Mouse (Mus musculus) spleen, adult 2 months (tissue): ENCODE measurements around the gene Socs3. TPM values are rescaled to one million over a fixed set of nuclear protein-coding genes. Genes with fewer than 3 reads are reported as not detected.

Source experiments
- DNase-seq, 2 experiments: peaks; one replicate each; pipeline versions ENCODE4 v3.0.0 to v3.0.0-alpha.2; 2012 to 2021; ENCODE audit warnings: low spot score in 2 of 2, low read depth in 1 of 2
- H3K27ac ChIP-seq: fragments of 200-500 bp; 2 replicates; pipeline ENCODE4 v1.5.1; 2012; ENCODE audit warnings: low read length, inconsistent platforms; ENCODE audit not compliant: insufficient read depth
- H3K27me3 ChIP-seq: fragments of 200-500 bp; 2 replicates; pipeline ENCODE4 v1.6.1; 2012; ENCODE audit warnings: mild to moderate bottlenecking, moderate library complexity, low read length, inconsistent platforms; ENCODE audit not compliant: control insufficient read depth, insufficient read depth
- H3K36me3 ChIP-seq: fragments of 200-500 bp; 2 replicates; pipeline ENCODE4 v1.6.1; 2012; ENCODE audit warnings: mild to moderate bottlenecking, low read length, inconsistent platforms; ENCODE audit not compliant: control insufficient read depth, insufficient read depth
- H3K4me1 ChIP-seq: fragments of 200-500 bp; 2 replicates; pipeline ENCODE4 v1.6.1; 2011; ENCODE audit warnings: inconsistent platforms; ENCODE audit not compliant: control insufficient read depth, insufficient read depth, insufficient read length
- H3K4me3 ChIP-seq: fragments of 200-500 bp; 2 replicates; pipeline ENCODE4 v1.5.1; 2011; ENCODE audit warnings: mild to moderate bottlenecking, inconsistent platforms; ENCODE audit not compliant: insufficient read depth, insufficient read length; ENCODE audit errors: extremely low read depth
- CTCF ChIP-seq: fragments of 200-500 bp; IDR thresholded peaks from 2 replicates; pipeline ENCODE4 v1.5.1; 2011; ENCODE audit warnings: mild to moderate bottlenecking, inconsistent platforms; ENCODE audit not compliant: insufficient read depth, insufficient read length, insufficient replicate concordance; ENCODE audit errors: extremely low read depth
- POLR2A ChIP-seq: fragments of 200-500 bp; IDR thresholded peaks from 2 replicates; pipeline ENCODE4 v1.6.1; 2011; ENCODE audit warnings: low read depth, low read length, inconsistent platforms
- WGBS: fragments of 180-500 bp; shearing (Covaris S2); methylation state at CpG from one replicate; pipeline ENCODE4 v1.1.7; 2018; 5-methylcytosine and 5-hydroxymethylcytosine counted together
- polyA plus RNA-seq: library from polyadenylated mRNA; depleted of rRNA; stranded (reverse); fragments of >200 nt; gene quantifications from 2 replicates; pipeline ENCODE4 v1.2.3, GENCODE M21; 2012

Gene Socs3
- polyA plus RNA-seq, 1 experiment: 22.0 TPM

- Histone ChIP-seq H3K4me3 (no peak overlapping the region), H3K27ac (no peak overlapping the region), H3K4me1 (peaks cover 5% of the 10 kb centered on the region; the same call in 1 of the 2 replicates), H3K36me3 (no peaks in the 10 kb centered on the region), H3K27me3 (peaks cover 5% of the 10 kb centered on the region)
- TF ChIP-seq CTCF (no peak), POLR2A (no peak)
- 90% methylated on average over 5 of the region's 5 CpGs for WGBS
- no peak for DNase-seq
These were observed 35.1 kb downstream of the Socs3 start for GRCm38 (mm10) chr11:117934576-117935368.

- H3K4me1 ChIP-seq: peaks cover 5% of the 10 kb centered on the region; the same call in 1 of the 2 replicates
- no peak for TF ChIP-seq POLR2A
- TF ChIP-seq CTCF: no peak
- 87% methylated on average over 2 of the region's 2 CpGs for whole genome bisulfite sequencing
- H3K4me3 ChIP-seq: no peak overlapping the region
- no peaks in the 10 kb centered on the region for H3K36me3 ChIP-seq
- DNase-seq: no peak
- peaks cover 5% of the 10 kb centered on the region for H3K27me3 ChIP-seq
- no peak overlapping the region for H3K27ac ChIP-seq
These were observed 35.7 kb downstream of the Socs3 start for GRCm38 (mm10) chr11:117934168-117934567.

DNA sequence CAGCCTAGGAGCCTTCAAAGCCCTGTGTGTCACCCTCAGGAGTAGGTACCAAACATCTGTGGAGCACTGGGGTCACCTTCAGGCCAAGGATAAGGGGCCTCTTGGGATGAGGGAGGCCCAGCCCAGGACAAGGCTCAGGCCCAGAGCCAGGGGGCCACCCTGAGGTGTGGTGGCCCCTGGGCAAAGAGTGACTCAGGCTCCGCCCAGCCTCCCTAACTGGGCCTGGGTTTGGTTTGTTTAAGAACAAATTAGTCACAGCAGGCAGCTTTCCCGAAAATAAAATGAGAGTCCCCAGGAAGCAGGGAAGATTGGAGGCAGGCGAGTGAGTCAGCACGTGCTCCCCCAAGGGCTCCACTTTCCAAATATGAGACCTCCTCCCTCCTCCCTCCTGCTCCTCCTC is 37.7 kb downstream of the Socs3 start:
- 85% methylated on average over 4 of the region's 4 CpGs for WGBS
- H3K36me3 ChIP-seq: no peaks in the 10 kb centered on the region
- H3K4me3 ChIP-seq: no peak overlapping the region
- no peak for DNase-seq
- TF ChIP-seq POLR2A: no peak
- TF ChIP-seq CTCF: no peak
- H3K27ac ChIP-seq: no peak overlapping the region
- H3K27me3 ChIP-seq: peaks cover 5% of the 10 kb centered on the region
- peaks cover 5% of the 10 kb centered on the region; the same call in 1 of the 2 replicates for H3K4me1 ChIP-seq

GRCm38 (mm10) chr11:117931576-117931975 is 38.3 kb downstream of the Socs3 start:
- H3K36me3 ChIP-seq: no peaks in the 10 kb centered on the region
- no peak for DNase-seq
- no peak for TF ChIP-seq POLR2A
- H3K4me3 ChIP-seq: no peak overlapping the region
- peaks cover 5% of the 10 kb centered on the region; the same call in 1 of the 2 replicates for H3K4me1 ChIP-seq
- peaks cover 5% of the 10 kb centered on the region for H3K27me3 ChIP-seq
- no peak overlapping the region for H3K27ac ChIP-seq
- WGBS: 93% methylated on average over 6 of the region's 6 CpGs

- Histone ChIP-seq H3K27ac (no peak overlapping the region), H3K4me1 (peaks cover 5% of the 10 kb centered on the region; the same call in 1 of the 2 replicates), H3K36me3 (no peaks in the 10 kb centered on the region), H3K27me3 (peaks cover 5% of the 10 kb centered on the region), H3K4me3 (no peak overlapping the region; the same call in 1 of the 2 replicates)
- TF ChIP-seq POLR2A: no peak
- TF ChIP-seq CTCF: no peak
- WGBS: 4% methylated on average over 48 of the region's 48 CpGs
- no peak for DNase-seq
These were observed 39.0 kb downstream of the Socs3 start for GRCm38 (mm10) chr11:117930781-117931338.

- no peaks in the 10 kb centered on the region for H3K4me1 ChIP-seq
- DNase-seq: no peak
- no peak overlapping the region for H3K4me3 ChIP-seq
- 85% methylated on average over 1 of the region's 1 CpGs for WGBS
- TF ChIP-seq CTCF (no peak), POLR2A (no peak)
- no peak overlapping the region for H3K27ac ChIP-seq
- no peaks in the 10 kb centered on the region for H3K27me3 ChIP-seq
- no peaks in the 10 kb centered on the region for H3K36me3 ChIP-seq
These were observed 44.3 kb downstream of the Socs3 start for GRCm38 (mm10) chr11:117925541-117925940.

GRCm38 (mm10) chr11:117924466-117924865 is 45.4 kb downstream of the Socs3 start:
- Histone ChIP-seq H3K4me3 (no peak overlapping the region), H3K27me3 (no peaks in the 10 kb centered on the region), H3K36me3 (no peaks in the 10 kb centered on the region), H3K27ac (no peak overlapping the region), H3K4me1 (peaks cover 3% of the 10 kb centered on the region; the same call in 1 of the 2 replicates)
- 88% methylated on average over 6 of the region's 6 CpGs for WGBS
- DNase-seq: no peak
- TF ChIP-seq CTCF: no peak
- TF ChIP-seq POLR2A: no peak
